Mouse (Mus musculus): ENCODE results near the gene Klra1. TPM values are rescaled to one million over a fixed set of nuclear protein-coding genes. Genes with fewer than 3 reads are reported as not detected.
"Not testable (repeated sequence)": the region's sequence is repeated elsewhere in the genome, so short reads cannot be mapped to it uniquely, and the experiment has no call there.

The Klra1 gene
- not detected for total RNA-seq (2021)
- long read RNA-seq, result 0 reads

DNA sequence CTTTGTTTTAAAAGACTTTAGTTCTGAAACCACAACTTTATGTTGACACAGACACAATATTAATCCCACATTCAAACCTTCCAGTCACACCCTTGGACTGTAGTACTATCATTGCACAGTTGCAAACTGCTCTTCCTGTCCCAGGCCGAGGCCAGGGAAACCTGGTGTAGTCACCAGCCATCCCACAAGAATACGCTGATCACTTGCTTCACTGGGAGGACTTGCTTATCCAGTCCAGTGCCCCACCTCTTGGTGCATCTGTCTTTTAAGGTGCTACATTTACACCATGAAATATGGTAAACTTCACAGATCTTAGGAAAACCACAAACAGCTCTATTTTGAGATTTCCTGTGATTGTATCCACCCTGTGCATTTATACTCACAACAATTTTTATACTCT is at the start of gene Klra1:
TSS of gene Klra1 (minus strand) at position 125 of the 400 bp plus-strand sequence.
- no peak for DNase-seq (ENCODE audit: low spot score in 2 of 2)

DNA sequence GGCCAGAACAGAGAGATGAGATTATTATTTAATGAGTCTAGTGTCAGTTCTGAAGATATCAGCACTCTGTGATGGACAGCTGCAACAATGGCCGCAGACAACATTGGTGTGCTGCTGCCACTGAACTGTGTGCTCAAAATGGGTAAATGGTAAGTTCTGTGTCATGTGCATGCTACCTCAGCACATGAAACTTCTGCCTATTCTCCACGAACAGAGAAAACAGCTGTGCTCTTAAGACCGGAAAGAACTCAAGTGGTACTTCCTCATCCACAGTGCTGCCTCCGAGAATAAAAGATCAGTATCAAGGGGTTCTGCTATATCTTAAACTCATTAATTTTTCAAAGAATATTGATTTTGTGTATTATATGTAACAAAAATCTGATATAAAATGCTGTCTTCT is 42.8 kb upstream of the Klra1 start:
- DNase-seq (ENCODE audit: low spot score in 2 of 2), result no peak

DNA sequence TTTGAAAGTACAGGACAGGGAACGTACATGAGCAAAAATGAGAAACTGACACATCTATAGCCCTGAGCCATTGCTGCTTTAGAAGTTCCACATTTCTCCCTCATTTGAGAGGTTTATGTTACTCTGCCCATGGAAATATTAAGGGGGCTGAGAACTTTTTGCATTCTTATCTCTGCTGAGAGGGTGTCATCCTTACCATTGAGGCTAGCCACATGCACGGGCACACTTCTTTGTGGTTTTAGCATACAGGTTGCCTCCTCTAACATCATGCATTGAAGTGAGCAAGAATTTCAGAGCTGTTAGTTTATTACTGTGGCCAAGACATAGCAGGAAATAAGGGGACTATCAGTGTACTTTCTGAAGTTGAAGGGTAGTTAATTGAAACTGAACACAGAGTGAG is 32.5 kb upstream of the Klra1 start:
- no peak for DNase-seq (ENCODE audit: low spot score in 2 of 2)

DNA sequence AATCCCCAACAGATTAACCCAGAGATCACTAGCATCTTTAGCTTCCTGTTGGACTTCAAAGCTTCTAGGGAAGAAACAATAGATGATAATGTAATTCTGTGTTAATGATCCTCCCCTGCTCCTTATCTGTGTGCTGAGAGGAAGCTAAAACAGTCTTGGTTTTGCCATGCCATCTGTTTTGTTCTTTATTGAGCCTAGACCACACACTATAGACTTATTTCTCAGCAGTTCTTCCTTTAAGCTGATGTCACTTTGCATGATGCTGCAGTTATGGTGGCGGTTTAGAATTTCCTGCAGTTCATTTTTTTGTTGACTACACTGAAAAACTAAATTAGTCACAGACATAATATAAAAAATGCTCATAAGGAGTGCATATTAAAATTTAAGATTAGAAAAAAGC is 18.2 kb upstream of the Klra1 start:
- DNase-seq (ENCODE audit: low spot score in 2 of 2), result no peak

DNA sequence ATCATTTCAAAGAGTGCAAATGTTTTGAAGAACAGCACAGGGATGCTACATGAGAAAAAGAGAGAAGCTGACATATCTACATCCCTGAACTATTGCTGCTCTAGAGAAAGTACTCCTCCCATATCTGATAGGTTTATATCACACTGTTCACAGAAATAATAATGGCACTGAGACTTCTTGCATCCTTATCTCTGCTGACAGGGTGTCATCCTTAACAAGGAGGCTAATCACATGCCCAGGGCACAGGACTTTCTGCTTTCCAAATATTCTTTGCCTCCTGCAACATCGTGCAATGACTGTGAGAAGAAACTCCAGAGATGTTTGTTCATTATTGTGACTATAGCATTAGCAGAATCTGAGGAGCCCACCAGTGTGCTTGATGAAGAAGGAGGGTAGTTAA is 871 bp downstream of the Klra1 start:
- DNase-seq (ENCODE audit: low spot score in 2 of 2), result no peak

DNA sequence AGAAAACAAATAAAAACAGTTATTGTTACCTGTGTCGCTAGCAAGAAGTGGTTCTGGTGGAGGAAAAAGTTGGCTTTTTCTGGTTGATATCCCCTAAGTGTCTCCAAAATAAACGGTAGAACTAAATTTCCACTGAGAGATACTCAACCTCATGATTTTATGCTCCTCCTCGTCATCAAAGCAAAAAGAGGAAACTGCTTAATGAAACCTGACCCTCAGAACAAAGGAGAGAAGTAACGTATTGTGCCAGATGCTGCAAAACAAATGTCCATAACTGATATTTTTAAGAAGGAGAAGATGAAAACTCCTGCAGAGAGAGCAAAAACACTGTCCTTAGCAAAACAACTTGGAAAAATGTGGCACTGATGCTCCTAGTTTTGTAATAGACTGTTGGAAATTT is 4.3 kb downstream of the Klra1 start:
- DNase-seq (ENCODE audit: low spot score in 2 of 2), result no peak

DNA sequence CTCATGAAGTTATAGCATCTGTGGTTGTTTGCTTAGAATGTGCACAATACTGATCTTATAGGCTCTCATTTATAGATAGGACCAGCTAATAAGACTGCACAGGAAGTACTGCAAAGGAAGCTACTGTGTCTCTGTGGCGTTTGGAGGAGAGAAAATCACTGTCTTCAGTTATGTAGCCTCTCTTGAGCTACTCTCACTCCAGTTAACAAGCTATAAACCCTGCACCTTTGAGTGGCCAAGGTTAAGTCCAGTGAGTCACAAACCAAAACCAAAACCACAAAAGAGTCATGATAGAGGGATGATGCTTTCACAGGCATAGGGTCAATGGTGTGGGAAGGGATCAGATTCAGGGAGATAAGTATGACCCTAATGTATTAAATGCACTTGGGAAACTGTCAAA is 41.3 kb downstream of the Klra1 start:
- DNase-seq (ENCODE audit: low spot score in 2 of 2), result not testable (repeated sequence)

DNA sequence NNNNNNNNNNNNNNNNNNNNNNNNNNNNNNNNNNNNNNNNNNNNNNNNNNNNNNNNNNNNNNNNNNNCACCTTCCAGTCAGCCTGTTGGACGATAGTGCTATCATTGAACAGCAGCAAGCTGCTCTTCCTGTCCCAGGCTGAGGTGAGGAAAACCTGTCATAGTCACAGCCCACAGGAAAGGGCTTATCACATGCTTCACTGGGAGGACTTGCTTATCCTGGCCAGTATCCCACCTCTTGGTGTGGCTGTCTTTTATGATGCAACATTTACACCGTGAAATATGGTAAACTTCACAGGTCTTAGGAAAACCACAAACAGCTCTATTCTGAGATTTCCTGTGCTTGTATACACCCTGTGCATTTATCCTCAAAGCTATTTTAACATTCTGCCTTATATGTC is 44.7 kb downstream of the Klra1 start:
- DNase-seq (ENCODE audit: low spot score in 2 of 2), result not testable (repeated sequence)

DNA sequence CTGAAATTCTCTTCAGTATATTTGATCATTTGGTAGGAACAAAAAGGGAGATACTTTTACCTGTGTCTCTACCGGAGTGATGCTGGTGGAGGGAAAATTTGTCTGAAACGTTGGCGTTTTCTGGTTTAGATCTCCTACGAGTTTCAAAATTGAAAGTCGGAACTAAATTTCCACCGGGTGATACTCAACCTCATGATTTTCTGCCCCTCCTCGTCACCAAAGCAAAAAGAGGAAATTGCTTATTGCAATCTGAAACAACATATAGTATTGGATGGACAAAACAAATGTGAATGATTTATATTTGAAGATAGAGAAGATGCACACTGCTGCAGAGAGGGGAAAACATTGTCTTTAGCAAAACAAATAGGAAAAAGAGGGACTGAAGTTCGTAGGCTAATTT is 49.3 kb downstream of the Klra1 start, which contains the start of gene Klra3:
TSS of gene Klra3 (minus strand) at position 164 of the 400 bp plus-strand sequence.
- no peak for DNase-seq (ENCODE audit: low spot score in 2 of 2)

Other genes starting within 250 kb of the Klra1 start
- gene Klra9, start 193.8 kb downstream of the Klra1 start, total RNA-seq (2021), result not detected
- not detected for gene Klra7, start 153.6 kb downstream of the Klra1 start, total RNA-seq (2021)
- not detected for gene Klra10, start 104.9 kb downstream of the Klra1 start, total RNA-seq (2021)
- not detected for gene Klra3, start 49.3 kb downstream of the Klra1 start, total RNA-seq (2021)